Mouse (Mus musculus) intestine, embryonic 14.5 days (tissue): ENCODE results near the gene Naif1. TPM values are rescaled to one million over a fixed set of nuclear protein-coding genes. Genes with fewer than 3 reads are reported as not detected.

Experiments
- ATAC-seq: fragments of 200-750 bp; cut with Nextera tagmentation; replicated peaks from 2 replicates; pipeline ENCODE4 v1.8.0; 2017; ENCODE audit warnings: low read depth, moderate number of reproducible peaks, moderate TSS enrichment, moderate library complexity; ENCODE audit not compliant: low FRiP score, low TSS enrichment
- DNase-seq: peaks from one replicate; pipeline ENCODE4 v3.0.0-alpha.2; 2018; ENCODE audit warnings: low spot score
- H3K27ac ChIP-seq: fragments of 300-500 bp; sonication (generic); 2 replicates; pipeline ENCODE4 v1.5.1; 2014; ENCODE audit warnings: low read depth, mild to moderate bottlenecking, control low read depth
- H3K27me3 ChIP-seq: fragments of 300-500 bp; sonication (generic); replicated peaks from 2 replicates; pipeline ENCODE4 v1.6.1; 2014; ENCODE audit warnings: low read length, control low read depth; ENCODE audit not compliant: control insufficient read depth, insufficient read depth
- H3K36me3 ChIP-seq: fragments of 300-500 bp; sonication (generic); 2 replicates; pipeline ENCODE4 v1.6.1; 2014; ENCODE audit warnings: low read length, control low read depth; ENCODE audit not compliant: control insufficient read depth, insufficient read depth
- H3K4me1 ChIP-seq: fragments of 300-500 bp; sonication (generic); replicated peaks from 2 replicates; pipeline ENCODE4 v1.6.1; 2014; ENCODE audit warnings: low read length, control low read depth, mixed read lengths; ENCODE audit not compliant: control insufficient read depth, insufficient read depth
- H3K4me2 ChIP-seq: fragments of 300-500 bp; sonication (generic); 2 replicates; pipeline ENCODE4 v1.6.1; 2014; ENCODE audit warnings: low read length
- H3K4me3 ChIP-seq: fragments of 300-500 bp; sonication (generic); 2 replicates; pipeline ENCODE4 v1.5.1; 2014; ENCODE audit warnings: low read depth, low read length, control low read depth, mixed read lengths
- H3K9ac ChIP-seq: fragments of 300-500 bp; sonication (generic); 2 replicates; pipeline ENCODE4 v1.6.1; 2014; ENCODE audit warnings: mild to moderate bottlenecking, low read length
- H3K9me3 ChIP-seq: fragments of 300-500 bp; sonication (generic); 2 replicates; pipeline ENCODE4 v1.6.1; 2016; ENCODE audit warnings: low read length, control low read depth; ENCODE audit not compliant: control insufficient read depth
- WGBS: fragments of 180-500 bp; shearing (Covaris S2); extraction: QIAGEN DNeasy Blood & Tissue Kit; methylation state at CpG from one replicate; pipeline ENCODE4 v1.1.7; 2014; 5-methylcytosine and 5-hydroxymethylcytosine counted together
- polyA plus RNA-seq: library from polyadenylated mRNA; unstranded; fragments of >200 nt; fragmentation: Nextera tagmentation; extraction: Ambion mirVana; gene quantifications from 2 replicates; pipeline ENCODE4 v1.2.1, GENCODE M21; 2014

Gene Naif1
- polyA plus RNA-seq, 1 experiment from 2014 or later, result 6.0 TPM

DNA sequence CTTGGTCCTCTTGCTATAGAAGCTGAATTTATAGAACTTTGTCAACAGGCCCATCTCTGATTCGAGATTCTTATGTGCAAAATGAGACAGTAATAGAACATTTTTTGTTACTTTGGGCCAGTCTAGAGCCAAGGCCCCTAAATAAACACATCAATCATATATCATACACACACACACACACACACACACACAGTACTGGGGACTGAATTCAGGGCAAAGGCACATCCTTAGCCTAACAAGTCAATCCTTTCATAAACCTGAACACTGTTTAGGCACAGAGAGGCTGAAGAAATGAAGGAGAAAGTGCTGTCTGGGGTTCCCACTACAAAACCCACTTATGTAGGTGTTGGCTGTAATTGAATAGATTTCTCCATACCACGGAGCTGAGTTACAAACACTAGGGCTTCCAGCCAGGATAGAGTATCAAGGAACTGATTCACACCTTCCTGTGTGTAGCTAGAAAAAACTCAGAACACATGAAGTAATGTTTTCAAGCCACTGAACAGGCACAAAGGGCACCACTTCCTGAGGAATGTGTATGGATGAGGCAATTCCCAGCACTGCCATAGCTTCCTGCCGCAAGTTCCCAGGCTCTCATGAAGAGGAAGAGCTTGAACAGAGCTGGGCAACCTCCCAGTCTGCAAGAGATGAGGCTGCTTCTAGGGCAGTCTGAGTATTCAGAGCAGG is 13.4 kb upstream of the Naif1 start:
- no peak for ATAC-seq
- DNase-seq, result no peak
- Histone ChIP-seq H3K36me3 (no peaks in the 10 kb centered on the region), H3K9ac (no peak overlapping the region), H3K27ac (peak overlapping the region; percentile 40; the same call in 1 of the 2 replicates), H3K27me3 (no peaks in the 10 kb centered on the region), H3K4me2 (no peak overlapping the region), H3K4me3 (no peak overlapping the region), H3K9me3 (no peaks in the 10 kb centered on the region), H3K4me1 (peaks cover 25% of the 10 kb centered on the region)
- 55% methylated on average over 3 of the region's 3 CpGs for WGBS

DNA sequence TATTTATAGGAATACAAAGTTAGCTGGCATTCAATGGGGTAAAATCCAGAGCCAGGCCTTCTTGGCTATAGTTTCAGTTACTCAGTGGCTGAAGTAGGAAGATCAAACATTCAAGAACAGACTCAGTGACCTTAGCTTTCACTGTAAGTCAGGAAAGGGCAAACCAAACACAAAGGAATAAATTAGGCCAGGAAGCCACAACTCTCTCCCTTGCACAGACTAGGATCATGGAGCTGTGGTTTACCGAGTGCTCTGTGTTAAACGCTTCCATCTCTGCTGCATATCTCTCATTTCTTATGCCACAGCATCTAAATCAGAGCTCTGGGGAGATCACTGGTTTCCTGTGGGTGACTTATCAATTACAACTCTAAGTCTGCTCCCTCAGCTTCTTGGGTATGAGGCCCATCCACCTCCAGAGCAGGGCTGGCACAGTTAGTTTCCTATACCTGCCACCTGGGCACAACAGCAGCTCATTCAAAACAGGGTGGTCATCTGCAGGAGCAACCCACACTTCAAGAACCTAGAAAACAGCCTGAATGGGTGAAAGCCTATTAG is 12.6 kb upstream of the Naif1 start:
- no peak for ATAC-seq

DNA sequence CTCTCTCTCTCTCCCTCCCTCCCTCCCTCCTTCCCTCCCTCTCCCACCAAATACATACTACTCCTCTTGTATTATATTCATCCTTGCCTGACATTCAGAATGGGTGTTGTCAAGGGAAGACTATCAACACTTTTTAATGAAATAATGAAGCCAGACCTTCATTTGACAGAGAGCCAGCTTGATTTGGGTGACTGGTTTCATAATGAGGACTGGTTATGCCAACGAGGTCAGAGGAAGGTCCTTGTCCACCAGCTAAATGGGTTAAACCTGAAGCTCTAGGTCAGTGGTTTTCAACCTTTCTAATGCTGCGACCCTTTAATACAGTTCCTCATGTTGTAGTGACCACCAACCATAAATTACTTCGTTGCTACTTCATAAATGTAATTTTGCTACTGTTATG is 11.5 kb upstream of the Naif1 start:
- WGBS, result 80% methylated on average over 3 of the region's 3 CpGs
- H3K27me3 ChIP-seq, result no peaks in the 10 kb centered on the region
- no peak for DNase-seq
- ATAC-seq, result no peak
- H3K36me3 ChIP-seq, result no peaks in the 10 kb centered on the region; the same call in 1 of the 2 replicates
- no peak overlapping the region for H3K4me3 ChIP-seq
- no peak overlapping the region for H3K9ac ChIP-seq
- no peak overlapping the region for H3K27ac ChIP-seq
- no peak overlapping the region for H3K4me2 ChIP-seq
- peaks cover 32% of the 10 kb centered on the region for H3K4me1 ChIP-seq
- no peaks in the 10 kb centered on the region for H3K9me3 ChIP-seq

More for the DNA sequence above, 12.6 kb upstream of the Naif1 start:
- Histone ChIP-seq H3K36me3 (no peaks in the 10 kb centered on the region), H3K4me1 (peaks cover 32% of the 10 kb centered on the region), H3K4me2 (no peak overlapping the region), H3K9ac (no peak overlapping the region), H3K9me3 (no peaks in the 10 kb centered on the region), H3K27me3 (no peaks in the 10 kb centered on the region), H3K4me3 (no peak overlapping the region), H3K27ac (0 out of 2 replicates have a peak overlapping the region, but pooled peaks have one; percentile 5)
- DNase-seq, result no peak
- WGBS, result 72% methylated on average over 2 of the region's 2 CpGs

GRCm38 (mm10) chr2:32439177-32439576 is 11.1 kb upstream of the Naif1 start:
- Histone ChIP-seq H3K4me1 (peaks cover 32% of the 10 kb centered on the region), H3K36me3 (no peaks in the 10 kb centered on the region; the same call in 1 of the 2 replicates), H3K4me3 (no peak overlapping the region), H3K9ac (no peak overlapping the region), H3K9me3 (no peaks in the 10 kb centered on the region), H3K27me3 (no peaks in the 10 kb centered on the region), H3K27ac (no peak overlapping the region), H3K4me2 (no peak overlapping the region)
- WGBS, result 62% methylated on average over 6 of the region's 6 CpGs
- no peak for ATAC-seq
- no peak for DNase-seq

DNA sequence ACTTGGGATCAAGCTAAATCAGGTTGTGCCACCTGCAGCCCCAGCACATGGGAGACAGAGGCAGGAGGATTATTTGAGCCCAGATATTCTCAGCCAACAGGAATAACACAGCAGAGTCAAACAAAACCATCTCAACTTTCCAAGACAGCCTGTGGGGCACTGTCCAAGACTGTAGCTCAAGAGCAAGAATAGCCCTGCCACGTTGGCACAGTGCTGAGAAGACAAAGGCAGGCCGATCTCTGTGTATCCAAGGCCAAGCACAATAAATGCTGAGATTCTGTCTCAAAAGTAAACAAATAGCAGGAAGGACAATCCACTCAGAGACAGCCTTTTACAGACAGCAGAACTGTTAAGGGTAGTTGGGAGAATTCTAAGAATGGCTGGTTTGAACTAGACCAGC is 10.1 kb upstream of the Naif1 start:
- no peak for DNase-seq
- no peak for ATAC-seq
- H3K27me3 ChIP-seq, result no peaks in the 10 kb centered on the region
- peaks cover 4% of the 10 kb centered on the region; the same call in 1 of the 2 replicates for H3K36me3 ChIP-seq
- 36% methylated on average over 2 of the region's 2 CpGs for WGBS
- H3K9ac ChIP-seq, result no peak overlapping the region
- no peak overlapping the region for H3K4me2 ChIP-seq
- no peaks in the 10 kb centered on the region for H3K9me3 ChIP-seq
- H3K4me1 ChIP-seq, result peaks cover 32% of the 10 kb centered on the region
- peak overlapping the region; percentile 5 for H3K27ac ChIP-seq
- no peak overlapping the region for H3K4me3 ChIP-seq

- whole genome bisulfite sequencing, result 66% methylated on average over 1 of the region's 1 CpGs
- Histone ChIP-seq H3K9me3 (no peaks in the 10 kb centered on the region), H3K9ac (no peak overlapping the region), H3K4me3 (no peak overlapping the region), H3K27me3 (no peaks in the 10 kb centered on the region), H3K4me1 (peaks cover 32% of the 10 kb centered on the region), H3K36me3 (peaks cover 6% of the 10 kb centered on the region; the same call in 1 of the 2 replicates), H3K27ac (0 out of 2 replicates have a peak overlapping the region, but pooled peaks have one; percentile 5), H3K4me2 (no peak overlapping the region)
- ATAC-seq (peak; percentile 62), DNase-seq (no peak)
These were observed 9.6 kb upstream of the Naif1 start for GRCm38 (mm10) chr2:32440632-32441031.

- Histone ChIP-seq H3K27ac (no peak overlapping the region), H3K9ac (no peak overlapping the region), H3K4me2 (no peak overlapping the region), H3K4me1 (peaks cover 32% of the 10 kb centered on the region), H3K9me3 (no peaks in the 10 kb centered on the region), H3K27me3 (no peaks in the 10 kb centered on the region), H3K4me3 (no peak overlapping the region), H3K36me3 (peaks cover 6% of the 10 kb centered on the region)
- no peak for ATAC-seq
- 88% methylated on average over 2 of the region's 2 CpGs for WGBS
- DNase-seq, result no peak
These were observed 8.7 kb upstream of the Naif1 start for GRCm38 (mm10) chr2:32441550-32441949.

DNA sequence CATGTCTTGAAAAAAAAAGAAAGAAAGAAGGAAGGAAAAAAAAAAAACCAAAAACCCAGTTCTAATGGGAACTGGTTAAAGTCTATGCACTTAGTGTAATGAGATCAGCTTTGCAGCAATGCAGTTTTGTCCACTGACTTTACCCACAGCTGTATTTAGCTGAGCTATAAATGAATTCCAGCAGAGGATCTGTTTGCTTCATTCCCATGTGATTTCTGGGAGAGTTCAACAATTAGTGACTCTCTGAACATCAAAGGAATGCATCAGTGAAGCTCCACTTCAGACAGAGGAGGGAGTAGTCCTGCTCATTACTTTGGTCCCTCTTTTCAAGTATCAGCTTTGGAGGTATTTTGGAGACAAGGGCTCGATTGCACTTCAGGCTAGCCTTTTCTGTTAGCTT is 4.7 kb upstream of the Naif1 start:
- Histone ChIP-seq H3K27ac (no peak overlapping the region), H3K36me3 (peaks cover 6% of the 10 kb centered on the region), H3K9ac (no peak overlapping the region), H3K27me3 (no peaks in the 10 kb centered on the region), H3K4me1 (peaks cover 32% of the 10 kb centered on the region), H3K9me3 (no peaks in the 10 kb centered on the region), H3K4me2 (no peak overlapping the region), H3K4me3 (no peak overlapping the region)
- WGBS, result 89% methylated on average over 1 of the region's 1 CpGs
- no peak for DNase-seq
- no peak for ATAC-seq
